Mouse (Mus musculus): ENCODE data around the gene C530025M09Rik. TPM values are rescaled to one million over a fixed set of nuclear protein-coding genes. Genes with fewer than 3 reads are reported as not detected.

C530025M09Rik gene
- polyA plus RNA-seq, 1 experiment from 2014 or later, result not detected

DNA sequence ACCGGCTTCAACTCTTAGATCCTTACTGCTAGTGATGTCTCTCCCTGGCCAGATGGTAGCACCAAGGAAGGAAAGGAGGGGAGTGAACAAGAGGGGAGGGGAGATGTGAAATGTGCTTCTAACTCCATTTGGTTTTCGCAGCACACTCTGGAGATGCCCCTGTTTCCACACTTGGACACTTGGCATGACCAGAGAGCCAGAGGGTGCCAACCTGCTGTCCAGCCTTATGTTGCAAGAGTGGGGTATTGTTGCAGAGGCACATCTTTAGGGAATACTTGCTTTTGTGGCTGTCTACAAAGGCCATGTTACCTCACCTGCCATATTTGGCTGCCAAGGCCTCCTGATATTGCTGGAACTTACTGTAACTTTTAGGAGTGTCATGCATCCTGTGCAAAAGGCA lies 8.7 kb upstream of the C530025M09Rik start:
- H3K4me3 ChIP-seq (ENCODE audit: low read length), result no peak overlapping the region
- no peak overlapping the region for H3K4me2 ChIP-seq (replicated peaks; ENCODE audit: low read depth, low read length)
- H3K27me3 ChIP-seq (ENCODE audit: control insufficient read depth, insufficient read depth, low read length), result peaks cover 3% of the 10 kb centered on the region; the same call in 1 of the 2 replicates
- H3K4me1 ChIP-seq (ENCODE audit: control insufficient read depth, insufficient read depth, low read length), result no peaks in the 10 kb centered on the region
- no peak overlapping the region for H3K27ac ChIP-seq (ENCODE audit: low read depth, low read length)
- no peak overlapping the region for H3K9ac ChIP-seq (ENCODE audit: low read depth, low read length)
- no peak for ATAC-seq (ENCODE audit: low FRiP score, low TSS enrichment)
- 59% methylated on average over 2 of the region's 2 CpGs for WGBS
- no peaks in the 10 kb centered on the region for H3K36me3 ChIP-seq (ENCODE audit: control insufficient read depth, insufficient read depth, low read length)
- H3K9me3 ChIP-seq (ENCODE audit: control insufficient read depth, low read length), result no peaks in the 10 kb centered on the region

DNA sequence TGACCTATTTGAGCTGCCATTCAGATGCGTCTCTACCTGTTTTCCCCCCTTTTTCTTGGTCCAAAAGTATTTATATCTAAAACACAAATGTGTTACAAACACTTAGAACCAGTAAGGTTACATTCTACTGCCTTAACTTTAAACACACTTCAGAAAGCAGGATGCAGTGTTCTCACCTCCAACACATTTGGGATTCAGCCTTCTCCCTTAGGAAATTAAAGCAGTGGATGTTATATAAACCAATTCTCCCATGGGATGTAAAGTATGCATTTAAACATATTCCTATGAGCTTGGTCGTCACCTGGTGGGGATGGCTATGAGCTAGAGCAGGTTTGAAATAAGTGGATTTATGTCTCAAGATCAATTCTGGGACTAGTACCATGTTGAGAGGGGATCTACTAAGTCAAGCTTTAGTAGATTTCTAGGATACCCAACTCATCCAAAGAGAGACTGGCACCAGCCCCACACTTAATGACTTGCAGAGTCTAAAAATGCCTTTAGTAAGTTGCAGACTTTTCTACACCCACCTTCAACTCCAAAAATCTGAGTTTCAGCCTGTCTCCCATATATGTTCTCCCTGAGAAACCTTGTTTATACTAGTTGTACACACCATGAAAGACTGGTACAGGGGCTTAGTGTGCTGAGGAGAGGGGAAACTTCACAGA lies 5.6 kb upstream of the C530025M09Rik start:
- no peaks in the 10 kb centered on the region for H3K36me3 ChIP-seq (ENCODE audit: control insufficient read depth, insufficient read depth, low read length)
- 77% methylated on average over 2 of the region's 2 CpGs for WGBS
- H3K4me3 ChIP-seq (ENCODE audit: low read length), result no peak overlapping the region
- no peak for ATAC-seq (ENCODE audit: low FRiP score, low TSS enrichment)
- no peak overlapping the region for H3K27ac ChIP-seq (ENCODE audit: low read depth, low read length)
- no peak overlapping the region for H3K4me2 ChIP-seq (replicated peaks; ENCODE audit: low read depth, low read length)
- no peaks in the 10 kb centered on the region for H3K4me1 ChIP-seq (ENCODE audit: control insufficient read depth, insufficient read depth, low read length)
- peaks cover 14% of the 10 kb centered on the region; the same call in 1 of the 2 replicates for H3K27me3 ChIP-seq (ENCODE audit: control insufficient read depth, insufficient read depth, low read length)
- H3K9me3 ChIP-seq (ENCODE audit: control insufficient read depth, low read length), result no peaks in the 10 kb centered on the region
- no peak overlapping the region for H3K9ac ChIP-seq (ENCODE audit: low read depth, low read length)

DNA sequence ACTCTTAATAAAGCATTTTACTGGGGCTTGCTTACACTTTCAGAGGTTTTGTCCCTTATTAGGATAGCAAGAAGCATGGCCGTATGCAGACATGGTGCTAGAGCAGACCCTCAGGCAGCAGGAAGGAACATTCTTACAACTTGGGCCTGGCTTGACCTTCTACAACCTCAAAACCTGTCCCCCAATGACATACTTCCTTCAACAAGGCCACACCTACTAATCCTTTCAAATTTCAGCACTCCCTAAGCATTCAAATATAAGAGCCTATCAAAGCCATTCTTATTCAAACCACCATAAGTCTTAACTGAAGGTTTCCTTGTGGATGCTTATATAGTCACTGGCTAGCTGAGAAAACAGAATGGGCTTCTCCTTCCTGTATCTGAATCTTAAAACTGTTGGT lies 4.1 kb upstream of the C530025M09Rik start:
- no peak overlapping the region for H3K27ac ChIP-seq (ENCODE audit: low read depth, low read length)
- H3K4me2 ChIP-seq (replicated peaks; ENCODE audit: low read depth, low read length), result no peak overlapping the region
- no peaks in the 10 kb centered on the region for H3K9me3 ChIP-seq (ENCODE audit: control insufficient read depth, low read length)
- peaks cover 29% of the 10 kb centered on the region for H3K27me3 ChIP-seq (ENCODE audit: control insufficient read depth, insufficient read depth, low read length)
- no peak for ATAC-seq (ENCODE audit: low FRiP score, low TSS enrichment)
- WGBS, result 90% methylated on average over 1 of the region's 1 CpGs
- H3K4me1 ChIP-seq (ENCODE audit: control insufficient read depth, insufficient read depth, low read length), result peaks cover 9% of the 10 kb centered on the region; the same call in 1 of the 2 replicates
- H3K36me3 ChIP-seq (ENCODE audit: control insufficient read depth, insufficient read depth, low read length), result no peaks in the 10 kb centered on the region
- H3K4me3 ChIP-seq (ENCODE audit: low read length), result no peak overlapping the region
- no peak overlapping the region for H3K9ac ChIP-seq (ENCODE audit: low read depth, low read length)

DNA sequence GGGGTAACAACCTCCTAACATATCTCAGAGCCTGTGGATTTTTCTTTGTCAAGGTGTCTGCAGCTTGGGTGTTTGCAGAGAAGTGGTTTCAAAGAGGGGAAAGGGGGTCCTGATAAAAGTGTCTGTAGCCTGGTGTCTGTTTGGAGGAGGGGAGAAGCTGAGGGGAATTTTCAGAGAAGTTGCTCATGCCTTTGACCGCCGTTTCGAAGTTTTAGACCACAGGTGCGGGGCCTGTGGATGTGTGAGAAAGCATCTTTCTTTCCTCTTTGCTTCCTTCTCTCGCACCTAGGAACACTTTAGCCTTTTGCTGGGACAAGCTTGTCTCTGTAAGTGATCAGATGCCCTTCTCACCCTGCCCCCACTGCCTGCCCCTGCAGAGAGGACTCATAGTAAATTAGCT lies 1.3 kb upstream of the C530025M09Rik start:
- Histone ChIP-seq H3K9ac (ENCODE audit: low read depth, low read length) (no peak overlapping the region), H3K4me1 (ENCODE audit: control insufficient read depth, insufficient read depth, low read length) (peaks cover 9% of the 10 kb centered on the region; the same call in 1 of the 2 replicates), H3K9me3 (ENCODE audit: control insufficient read depth, low read length) (no peaks in the 10 kb centered on the region), H3K27ac (ENCODE audit: low read depth, low read length) (no peak overlapping the region), H3K27me3 (ENCODE audit: control insufficient read depth, insufficient read depth, low read length) (peaks cover 44% of the 10 kb centered on the region), H3K4me2 (replicated peaks; ENCODE audit: low read depth, low read length) (no peak overlapping the region), H3K4me3 (ENCODE audit: low read length) (no peak overlapping the region; the same call in 1 of the 2 replicates), H3K36me3 (ENCODE audit: control insufficient read depth, insufficient read depth, low read length) (no peaks in the 10 kb centered on the region)
- 9% methylated on average over 5 of the region's 5 CpGs for WGBS
- no peak for ATAC-seq (ENCODE audit: low FRiP score, low TSS enrichment)

DNA sequence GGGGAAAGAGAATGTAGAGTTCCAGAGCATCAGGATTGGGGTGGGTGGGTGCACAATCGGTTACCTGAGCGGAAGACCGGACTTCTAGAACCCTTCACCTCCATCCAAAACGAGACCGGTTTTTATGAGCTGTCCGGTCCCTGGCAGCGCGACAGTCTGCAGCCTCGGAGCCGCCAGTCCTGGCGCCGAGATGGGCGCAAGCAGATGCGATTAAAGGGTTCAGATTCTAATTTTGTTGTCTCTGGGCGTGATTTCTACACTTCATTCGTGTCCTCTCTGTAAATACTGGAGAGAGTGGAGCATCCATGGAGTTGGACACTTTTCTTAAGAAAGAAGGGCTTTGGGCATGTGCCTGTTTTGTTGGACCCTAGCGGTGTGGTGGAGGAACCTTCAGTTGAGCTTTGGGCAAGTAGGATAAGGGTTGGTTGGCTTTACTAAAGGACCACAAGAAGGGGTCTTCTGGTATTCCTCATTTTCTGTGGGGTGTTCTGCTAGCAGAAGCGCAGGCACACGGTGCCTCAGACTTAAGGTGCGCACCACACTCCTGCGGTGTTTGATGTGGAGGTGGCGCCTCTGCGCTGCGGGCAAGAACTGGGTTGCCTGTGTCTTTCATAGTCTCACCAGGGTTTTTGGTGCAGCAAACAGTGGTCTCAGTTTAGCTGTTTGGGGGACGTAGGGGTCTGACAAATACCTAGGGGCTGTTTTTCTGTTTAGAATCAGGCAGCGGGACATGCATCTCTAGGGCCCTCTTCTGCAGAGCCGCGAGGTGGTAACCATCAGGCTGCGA lies 639 bp upstream of the C530025M09Rik start:
- Histone ChIP-seq H3K27me3 (ENCODE audit: control insufficient read depth, insufficient read depth, low read length) (peaks cover 44% of the 10 kb centered on the region), H3K4me2 (replicated peaks; ENCODE audit: low read depth, low read length) (peak overlapping the region; percentile 96), H3K27ac (ENCODE audit: low read depth, low read length) (no peak overlapping the region), H3K4me3 (ENCODE audit: low read length) (peak overlapping the region; percentile 55), H3K9ac (ENCODE audit: low read depth, low read length) (0 out of 2 replicates have a peak overlapping the region, but pooled peaks have one; percentile 45), H3K36me3 (ENCODE audit: control insufficient read depth, insufficient read depth, low read length) (no peaks in the 10 kb centered on the region), H3K4me1 (ENCODE audit: control insufficient read depth, insufficient read depth, low read length) (peaks cover 9% of the 10 kb centered on the region; the same call in 1 of the 2 replicates), H3K9me3 (ENCODE audit: control insufficient read depth, low read length) (no peaks in the 10 kb centered on the region)
- ATAC-seq (ENCODE audit: low FRiP score, low TSS enrichment), result peak; percentile 25; the same call in 1 of the 2 replicates
- WGBS, result 1% methylated on average over 29 of the region's 29 CpGs

DNA sequence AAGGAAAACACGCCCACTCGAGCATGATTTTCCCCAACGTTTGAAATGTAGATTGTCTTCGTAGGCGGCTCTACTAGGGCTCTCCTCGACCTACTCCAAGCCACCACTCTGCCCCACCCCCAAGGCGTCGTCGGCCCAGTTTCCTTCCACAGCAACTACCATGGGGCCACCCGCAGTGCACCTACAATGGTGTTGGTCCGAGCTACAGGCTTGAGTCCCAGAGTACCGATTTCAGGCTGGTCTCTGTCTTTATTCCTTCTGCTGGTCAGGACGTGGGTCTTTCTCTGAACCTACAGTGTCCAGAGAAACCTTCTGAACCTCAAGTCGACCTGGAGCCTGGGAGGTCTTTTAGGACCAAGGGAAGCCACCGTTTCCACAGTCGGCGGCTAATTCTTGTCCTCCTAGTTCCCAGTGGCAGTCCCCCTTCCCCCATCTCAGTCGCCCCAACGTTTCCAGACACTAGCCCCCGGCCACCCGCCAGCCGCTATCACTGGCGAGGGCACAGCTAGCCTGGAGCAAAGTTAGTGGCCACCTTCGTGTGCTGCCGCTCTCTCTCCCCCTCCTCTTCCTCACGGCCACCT lies 968 bp downstream of the C530025M09Rik start:
- peak; percentile 11; the same call in 1 of the 2 replicates for ATAC-seq (ENCODE audit: low FRiP score, low TSS enrichment)
- H3K4me2 ChIP-seq (replicated peaks; ENCODE audit: low read depth, low read length), result peak overlapping the region; percentile 96
- no peaks in the 10 kb centered on the region for H3K9me3 ChIP-seq (ENCODE audit: control insufficient read depth, low read length)
- peaks cover 44% of the 10 kb centered on the region for H3K27me3 ChIP-seq (ENCODE audit: control insufficient read depth, insufficient read depth, low read length)
- H3K4me1 ChIP-seq (ENCODE audit: control insufficient read depth, insufficient read depth, low read length), result peaks cover 9% of the 10 kb centered on the region; the same call in 1 of the 2 replicates
- peak overlapping the region; percentile 55 for H3K4me3 ChIP-seq (ENCODE audit: low read length)
- no peak overlapping the region for H3K27ac ChIP-seq (ENCODE audit: low read depth, low read length)
- peak overlapping the region; percentile 45 for H3K9ac ChIP-seq (ENCODE audit: low read depth, low read length)
- 2% methylated on average over 25 of the region's 26 CpGs for WGBS
- H3K36me3 ChIP-seq (ENCODE audit: control insufficient read depth, insufficient read depth, low read length), result no peaks in the 10 kb centered on the region

DNA sequence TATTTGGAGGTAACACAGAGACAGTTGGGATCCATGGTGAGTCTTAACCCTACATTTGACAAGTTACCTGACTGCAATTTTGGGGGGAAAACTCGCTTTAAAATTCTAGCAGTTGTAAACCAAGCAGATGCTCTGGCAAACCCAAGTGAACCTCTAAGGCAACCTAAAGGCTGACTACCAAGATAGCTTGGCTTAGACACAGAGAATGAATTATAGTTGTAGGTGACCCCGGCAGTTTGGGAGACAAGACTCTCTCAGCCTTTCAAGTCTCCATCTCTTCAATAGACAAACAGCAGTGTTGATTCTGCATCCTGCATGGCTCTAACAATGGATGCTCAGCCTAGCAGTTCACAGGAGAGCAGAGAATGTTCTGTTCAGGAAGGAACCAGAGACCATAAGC lies 2.1 kb downstream of the C530025M09Rik start, which contains the start of gene Syndig1:
TSS of gene Syndig1 (plus strand) at position 301 of the 400 bp plus-strand sequence.
- H3K4me1 ChIP-seq (ENCODE audit: control insufficient read depth, insufficient read depth, low read length), result peaks cover 9% of the 10 kb centered on the region; the same call in 1 of the 2 replicates
- H3K27me3 ChIP-seq (ENCODE audit: control insufficient read depth, insufficient read depth, low read length), result peaks cover 41% of the 10 kb centered on the region
- H3K4me2 ChIP-seq (replicated peaks; ENCODE audit: low read depth, low read length), result peak within 1 kb of the TSS; percentile 96
- H3K4me3 ChIP-seq (ENCODE audit: low read length), result peak within 1 kb of the TSS; percentile 55
- H3K9me3 ChIP-seq (ENCODE audit: control insufficient read depth, low read length), result no peaks in the 10 kb centered on the region
- no peaks in the 10 kb centered on the region for H3K36me3 ChIP-seq (ENCODE audit: control insufficient read depth, insufficient read depth, low read length)
- no peak within 1 kb of the TSS for H3K27ac ChIP-seq (ENCODE audit: low read depth, low read length)
- ATAC-seq (ENCODE audit: low FRiP score, low TSS enrichment), result no peak
- 82% methylated on average over 2 of the region's 2 CpGs for WGBS
- H3K9ac ChIP-seq (ENCODE audit: low read depth, low read length), result no peak within 1 kb of the TSS

DNA sequence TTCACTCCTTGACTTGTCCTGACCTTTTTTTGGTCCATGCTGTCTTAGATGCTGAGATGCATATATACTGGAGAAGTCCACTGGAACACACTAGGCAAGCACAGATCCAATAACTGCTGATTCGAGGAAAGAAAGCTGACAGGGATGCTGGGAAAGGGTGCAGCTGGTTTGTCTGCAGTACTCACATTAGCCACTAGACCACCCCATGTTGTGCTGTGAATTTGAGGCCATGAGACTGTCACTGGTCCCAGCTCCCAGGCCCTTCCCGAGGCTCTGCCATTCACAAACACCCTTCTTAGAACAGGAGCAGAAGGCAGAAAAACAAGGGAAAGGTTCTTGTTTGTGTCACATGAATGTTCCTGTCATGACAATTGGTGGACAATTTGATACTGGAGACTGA lies 10.8 kb downstream of the C530025M09Rik start:
- ATAC-seq (ENCODE audit: low FRiP score, low TSS enrichment), result no peak
- H3K4me2 ChIP-seq (replicated peaks; ENCODE audit: low read depth, low read length), result no peak overlapping the region
- no peak overlapping the region for H3K9ac ChIP-seq (ENCODE audit: low read depth, low read length)
- no peaks in the 10 kb centered on the region for H3K9me3 ChIP-seq (ENCODE audit: control insufficient read depth, low read length)
- no peaks in the 10 kb centered on the region for H3K27me3 ChIP-seq (ENCODE audit: control insufficient read depth, insufficient read depth, low read length)
- H3K27ac ChIP-seq (ENCODE audit: low read depth, low read length), result no peak overlapping the region
- no peak overlapping the region for H3K4me3 ChIP-seq (ENCODE audit: low read length)
- WGBS, result 49% methylated on average over 2 of the region's 2 CpGs
- H3K36me3 ChIP-seq (ENCODE audit: control insufficient read depth, insufficient read depth, low read length), result no peaks in the 10 kb centered on the region
- H3K4me1 ChIP-seq (ENCODE audit: control insufficient read depth, insufficient read depth, low read length), result no peaks in the 10 kb centered on the region
